Mouse (Mus musculus) heart, embryonic 16.5 days (tissue): Measurements from ENCODE around the gene Fmnl3. TPM values are rescaled to one million over a fixed set of nuclear protein-coding genes. Genes with fewer than 3 reads are reported as not detected.

Experiments
- ATAC-seq: fragments of 200-750 bp; cut with Nextera tagmentation; replicated peaks from 2 replicates; pipeline ENCODE4 v1.8.0; 2017; ENCODE audit warnings: moderate number of reproducible peaks; ENCODE audit not compliant: insufficient read depth, low FRiP score; ENCODE audit errors: extremely low read depth
- H3K27ac ChIP-seq: fragments of 300-500 bp; sonication (generic); 2 replicates; pipeline ENCODE4 v1.5.1; 2014; ENCODE audit warnings: mild to moderate bottlenecking, low read length, control low read depth, moderate library complexity
- H3K27me3 ChIP-seq: fragments of 300-500 bp; sonication (generic); 2 replicates; pipeline ENCODE4 v1.6.1; 2014; ENCODE audit warnings: low read length, mixed read lengths; ENCODE audit not compliant: control insufficient read depth, insufficient read depth
- H3K36me3 ChIP-seq: fragments of 300-500 bp; sonication (generic); 2 replicates; pipeline ENCODE4 v1.6.1; 2014; ENCODE audit not compliant: control insufficient read depth, insufficient read depth
- H3K4me1 ChIP-seq: fragments of 300-500 bp; sonication (generic); 2 replicates; pipeline ENCODE4 v1.6.1; 2014; ENCODE audit warnings: low read length, mixed read lengths; ENCODE audit not compliant: control insufficient read depth, insufficient read depth
- H3K4me2 ChIP-seq: fragments of 300-500 bp; sonication (generic); 2 replicates; pipeline ENCODE4 v1.6.1; 2014; ENCODE audit warnings: low read depth, mild to moderate bottlenecking, control low read depth, low read length
- H3K4me3 ChIP-seq: fragments of 300-500 bp; sonication (generic); 2 replicates; pipeline ENCODE4 v1.5.1; 2014; ENCODE audit warnings: mild to moderate bottlenecking, control low read depth, low read length
- H3K9ac ChIP-seq: fragments of 300-500 bp; sonication (generic); 2 replicates; pipeline ENCODE4 v1.6.1; 2014; ENCODE audit warnings: low read length, control low read depth
- H3K9me3 ChIP-seq: fragments of 300-500 bp; sonication (generic); replicated peaks from 2 replicates; pipeline ENCODE4 v1.6.1; 2016; ENCODE audit warnings: low read length; ENCODE audit not compliant: control insufficient read depth
- WGBS: fragments of 180-500 bp; shearing (Covaris S2); extraction: QIAGEN DNeasy Blood & Tissue Kit; methylation state at CpG from one replicate; pipeline ENCODE4 v1.1.7; 2014; 5-methylcytosine and 5-hydroxymethylcytosine counted together
- polyA plus RNA-seq: library from polyadenylated mRNA; unstranded; fragments of >200 nt; fragmentation: Nextera tagmentation; extraction: Ambion mirVana; gene quantifications from 2 replicates; pipeline ENCODE4 v1.2.1, GENCODE M21; 2015

The Fmnl3 gene
- polyA plus RNA-seq, 1 experiment from 2014 or later = 13.0 TPM

- ATAC-seq = no peak
- peaks cover 44% of the 10 kb centered on the region for H3K4me1 ChIP-seq
- H3K9ac ChIP-seq = 0 out of 2 replicates have a peak overlapping the region, but pooled peaks have one; percentile 28
- H3K9me3 ChIP-seq = no peaks in the 10 kb centered on the region
- peak overlapping the region; percentile 44 for H3K27ac ChIP-seq
- no peaks in the 10 kb centered on the region for H3K27me3 ChIP-seq
- no peak overlapping the region for H3K4me2 ChIP-seq
- 43% methylated on average over 6 of the region's 6 CpGs for WGBS
- H3K4me3 ChIP-seq = no peak overlapping the region
- no peaks in the 10 kb centered on the region for H3K36me3 ChIP-seq
Observed at GRCm38 (mm10) chr15:99356462-99356861, 13.8 kb downstream of the Fmnl3 start.

GRCm38 (mm10) chr15:99355660-99356059 is 14.6 kb downstream of the Fmnl3 start:
- Histone ChIP-seq H3K4me3 (no peak overlapping the region), H3K9ac (peak overlapping the region; percentile 24; the same call in 1 of the 2 replicates), H3K4me1 (peaks cover 44% of the 10 kb centered on the region), H3K36me3 (no peaks in the 10 kb centered on the region), H3K9me3 (no peaks in the 10 kb centered on the region), H3K27ac (peak overlapping the region; percentile 69), H3K27me3 (no peaks in the 10 kb centered on the region), H3K4me2 (no peak overlapping the region)
- ATAC-seq = peak; percentile 67
- 35% methylated on average over 6 of the region's 6 CpGs for WGBS

GRCm38 (mm10) chr15:99352306-99352705 is 18.0 kb downstream of the Fmnl3 start:
- ATAC-seq = no peak
- 33% methylated on average over 5 of the region's 5 CpGs for WGBS
- Histone ChIP-seq H3K27me3 (no peaks in the 10 kb centered on the region), H3K9me3 (no peaks in the 10 kb centered on the region), H3K4me2 (no peak overlapping the region), H3K4me1 (peaks cover 40% of the 10 kb centered on the region), H3K9ac (no peak overlapping the region), H3K4me3 (no peak overlapping the region), H3K27ac (no peak overlapping the region), H3K36me3 (no peaks in the 10 kb centered on the region)

GRCm38 (mm10) chr15:99351610-99352009 is 18.7 kb downstream of the Fmnl3 start:
- H3K27ac ChIP-seq = 0 out of 2 replicates have a peak overlapping the region, but pooled peaks have one; percentile 9
- 60% methylated on average over 6 of the region's 6 CpGs for WGBS
- H3K27me3 ChIP-seq = no peaks in the 10 kb centered on the region
- H3K9ac ChIP-seq = no peak overlapping the region
- no peak for ATAC-seq
- no peak overlapping the region for H3K4me3 ChIP-seq
- H3K4me1 ChIP-seq = peaks cover 37% of the 10 kb centered on the region
- H3K9me3 ChIP-seq = no peaks in the 10 kb centered on the region
- H3K4me2 ChIP-seq = no peak overlapping the region
- H3K36me3 ChIP-seq = no peaks in the 10 kb centered on the region

GRCm38 (mm10) chr15:99344961-99345360 is 25.3 kb downstream of the Fmnl3 start:
- 54% methylated on average over 4 of the region's 4 CpGs for WGBS
- H3K4me3 ChIP-seq = no peak overlapping the region
- peak overlapping the region; percentile 91 for H3K27ac ChIP-seq
- no peak overlapping the region for H3K4me2 ChIP-seq
- H3K4me1 ChIP-seq = peaks cover 61% of the 10 kb centered on the region
- H3K9ac ChIP-seq = no peak overlapping the region
- H3K9me3 ChIP-seq = no peaks in the 10 kb centered on the region
- H3K36me3 ChIP-seq = no peaks in the 10 kb centered on the region
- no peak for ATAC-seq
- no peaks in the 10 kb centered on the region for H3K27me3 ChIP-seq

GRCm38 (mm10) chr15:99344148-99344870 is 26.0 kb downstream of the Fmnl3 start:
- WGBS = 45% methylated on average over 8 of the region's 8 CpGs
- Histone ChIP-seq H3K27me3 (no peaks in the 10 kb centered on the region), H3K4me1 (peaks cover 66% of the 10 kb centered on the region), H3K27ac (peak overlapping the region; percentile 91), H3K9ac (peak overlapping the region; percentile 67), H3K9me3 (no peaks in the 10 kb centered on the region), H3K36me3 (no peaks in the 10 kb centered on the region), H3K4me3 (no peak overlapping the region), H3K4me2 (peak overlapping the region; percentile 46)
- ATAC-seq = peak; percentile 12; the same call in 1 of the 2 replicates

- H3K27ac ChIP-seq = peak overlapping the region; percentile 91
- no peaks in the 10 kb centered on the region for H3K27me3 ChIP-seq
- no peak overlapping the region; the same call in 1 of the 2 replicates for H3K4me3 ChIP-seq
- no peaks in the 10 kb centered on the region for H3K9me3 ChIP-seq
- peak overlapping the region; percentile 67 for H3K9ac ChIP-seq
- WGBS = 19% methylated on average over 5 of the region's 5 CpGs
- H3K4me2 ChIP-seq = peak overlapping the region; percentile 46
- peaks cover 68% of the 10 kb centered on the region for H3K4me1 ChIP-seq
- H3K36me3 ChIP-seq = no peaks in the 10 kb centered on the region
- peak; percentile 89 for ATAC-seq
Observed at GRCm38 (mm10) chr15:99343414-99344147, 26.7 kb downstream of the Fmnl3 start.

- H3K9me3 ChIP-seq = no peaks in the 10 kb centered on the region
- peak overlapping the region; percentile 1; the same call in 1 of the 2 replicates for H3K4me2 ChIP-seq
- H3K36me3 ChIP-seq = no peaks in the 10 kb centered on the region
- H3K9ac ChIP-seq = peak overlapping the region; percentile 67; the same call in 1 of the 2 replicates
- H3K27me3 ChIP-seq = no peaks in the 10 kb centered on the region
- no peak for ATAC-seq
- no peak overlapping the region for H3K4me3 ChIP-seq
- peaks cover 67% of the 10 kb centered on the region for H3K4me1 ChIP-seq
- 44% methylated on average over 9 of the region's 9 CpGs for WGBS
- H3K27ac ChIP-seq = peak overlapping the region; percentile 91
Observed at GRCm38 (mm10) chr15:99342194-99342981, 27.9 kb downstream of the Fmnl3 start.
